Mouse (Mus musculus) spleen, adult 2 months (tissue): ENCODE results near the gene Mcts2.

Experiments used
- CTCF ChIP-seq: fragments of 200-500 bp; IDR thresholded peaks from 2 replicates; pipeline ENCODE4 v1.5.1; 2011; ENCODE audit warnings: mild to moderate bottlenecking, inconsistent platforms; ENCODE audit not compliant: insufficient read depth, insufficient read length, insufficient replicate concordance; ENCODE audit errors: extremely low read depth
- POLR2A ChIP-seq: fragments of 200-500 bp; IDR thresholded peaks from 2 replicates; pipeline ENCODE4 v1.6.1; 2011; ENCODE audit warnings: low read depth, low read length, inconsistent platforms

DNA sequence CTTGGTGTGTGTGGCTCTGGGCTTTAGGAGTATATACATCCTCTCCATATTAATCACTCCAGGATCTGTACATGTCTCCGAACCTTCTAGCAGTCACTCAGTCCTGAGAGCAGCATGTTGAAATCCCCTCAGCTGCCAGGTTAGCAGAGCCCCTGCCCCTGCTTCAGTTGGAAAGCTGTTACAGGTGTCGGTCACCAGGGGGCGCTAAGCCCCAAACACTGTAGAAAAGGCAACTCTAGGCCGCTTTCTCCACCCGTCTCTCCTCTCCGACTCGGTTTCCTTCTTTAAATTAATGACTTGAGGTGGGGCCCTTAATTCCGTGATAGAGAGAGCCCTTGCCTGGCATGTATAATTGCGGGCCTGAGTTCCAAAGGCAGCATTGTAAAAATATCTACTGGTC lies 6.4 kb downstream of the Mcts2 start:
- TF ChIP-seq CTCF (peak; percentile 85; the same call in 1 of the 2 replicates), POLR2A (no peak)
